Mouse (Mus musculus): ENCODE results near the gene Ube3a. TPM values are rescaled to one million over a fixed set of nuclear protein-coding genes. Genes with fewer than 3 reads are reported as not detected.

The Ube3a gene
- 117 TPM for polyA plus RNA-seq (2017; shearing (Covaris generic))

GRCm38 (mm10) chr7:59228045-59228865, at the start of gene Ube3a:
Gene Ube3a, plus strand, starts transcription at chr7:59228750.

Data from effector memory CD4-positive, alpha-beta T cell, adult 7 months (primary cell).